ENCODE assay signal across 31 mouse cellular contexts in the genomic region with DNA sequence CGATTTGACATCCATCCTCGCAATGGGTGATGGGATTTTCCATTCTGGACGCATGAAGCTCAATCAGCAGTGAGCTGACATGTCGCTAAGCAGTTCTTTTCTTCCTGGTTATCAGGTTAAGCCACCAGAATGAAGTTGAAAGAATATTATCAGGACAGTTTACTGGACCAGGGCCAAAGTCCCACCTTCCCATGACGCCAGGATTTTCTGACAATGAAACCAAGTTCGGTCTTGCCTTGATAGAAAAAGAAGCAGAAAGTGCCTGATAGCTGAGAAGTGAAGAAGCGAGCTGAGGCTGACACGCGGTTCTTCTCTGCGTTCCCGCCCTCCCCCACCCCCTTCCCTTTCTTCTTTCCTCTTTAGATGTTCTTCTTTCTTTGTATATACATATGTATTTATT. TPM values are rescaled to one million over a fixed set of nuclear protein-coding genes. Genes with fewer than 3 reads are reported as not detected.
DNase-seq lines count a peak whose midpoint lies in the region; ATAC-seq lines count a peak whose summit lies in the region.
"Had no signal": no experiment of that assay in that cellular context is flagged by ENCODE, and none has a peak within 500 bp of the region (broad histone marks: within the 10 kb centered on the region; RNA-seq: fewer than 3 reads in every experiment).

No protein-coding gene starts in this region.

- H3K4me2 ChIP-seq in embryonic facial prominence, embryonic 14.5 days (ENCODE audit: low read depth, low read length): no peak overlapping the region
- no peak overlapping the region for H3K4me2 ChIP-seq in midbrain, embryonic 14.5 days (ENCODE audit: low read length)
- H3K4me2 ChIP-seq in liver, embryonic 13.5 days: peak overlapping the region; percentile 15; the same call in 1 of the 2 replicates
- H3K4me2 ChIP-seq: forebrain, embryonic 15.5 days; hindbrain, embryonic 12.5 days; intestine, embryonic 15.5 days; lung, embryonic 15.5 days had no signal

- 85% methylated on average over 11 of the region's 11 CpGs for WGBS in embryonic facial prominence, embryonic 14.5 days
- 86% methylated on average over 11 of the region's 11 CpGs for WGBS in embryonic facial prominence, embryonic 10.5 days
- WGBS in midbrain, embryonic 14.5 days: 45% methylated on average over 11 of the region's 11 CpGs
- 85% methylated on average over 11 of the region's 11 CpGs for WGBS in midbrain, embryonic 10.5 days
- WGBS in liver, embryonic 13.5 days (ENCODE audit: insufficient replicate concordance): 43% methylated on average over 11 of the region's 11 CpGs

- peak; percentile 28 for DNase-seq in embryonic facial prominence, embryonic 14.5 days (ENCODE audit: low spot score)
- DNase-seq in embryonic facial prominence, embryonic 10.5 days (ENCODE audit: low spot score): no peak
- peak; percentile 17 for DNase-seq in midbrain, embryonic 14.5 days
- DNase-seq in midbrain, embryonic 10.5 days (ENCODE audit: low spot score): no peak
- DNase-seq in liver, embryonic 13.5 days: peak; percentile 43
- no peak for DNase-seq in frontal cortex, postnatal 25 days (ENCODE audit: low spot score in 2 of 2)
- no peak for DNase-seq in gastrocnemius, adult 8-10 months (ENCODE audit: low spot score in 2 of 2)
- DNase-seq: adrenal gland, adult 2 months; cerebellum, adult 11-12 months; cerebellum, adult 9-11 months; gastrocnemius, postnatal 14 days; heart, postnatal 36 days; kidney, adult 2 months; kidney, postnatal 4 days; layer of hippocampus, postnatal 36 days; left cerebral cortex, postnatal 4 days; lung, postnatal 4 days; right cerebral cortex, postnatal 25 days; thymus, adult 18-20 months; thymus, postnatal 25 days had no signal

- no peaks in the 10 kb centered on the region for H3K9me3 ChIP-seq in embryonic facial prominence, embryonic 14.5 days (ENCODE audit: control insufficient read depth, low read length)
- no peaks in the 10 kb centered on the region for H3K9me3 ChIP-seq in embryonic facial prominence, embryonic 10.5 days
- no peaks in the 10 kb centered on the region for H3K9me3 ChIP-seq in midbrain, embryonic 14.5 days (ENCODE audit: control insufficient read depth, low read length)
- H3K9me3 ChIP-seq in midbrain, embryonic 10.5 days (replicated peaks): no peaks in the 10 kb centered on the region
- H3K9me3 ChIP-seq in liver, embryonic 13.5 days (replicated peaks): no peaks in the 10 kb centered on the region
- H3K9me3 ChIP-seq: forebrain, embryonic 10.5 days; forebrain, embryonic 15.5 days; G1E; hindbrain, embryonic 12.5 days; intestine, embryonic 15.5 days; lung, embryonic 15.5 days had no signal

- no peak overlapping the region for H3K27ac ChIP-seq in embryonic facial prominence, embryonic 14.5 days (replicated peaks; ENCODE audit: low read depth, low read length)
- no peak overlapping the region for H3K27ac ChIP-seq in embryonic facial prominence, embryonic 10.5 days (replicated peaks)
- H3K27ac ChIP-seq in midbrain, embryonic 14.5 days (replicated peaks; ENCODE audit: low read depth, low read length): no peak overlapping the region
- no peak overlapping the region for H3K27ac ChIP-seq in midbrain, embryonic 10.5 days (replicated peaks)
- H3K27ac ChIP-seq in liver, embryonic 13.5 days: peak overlapping the region; percentile 67
- H3K27ac ChIP-seq: forebrain, embryonic 10.5 days; forebrain, embryonic 15.5 days; hindbrain, embryonic 12.5 days; hindbrain, postnatal 0 days; intestine, embryonic 15.5 days; kidney, postnatal 0 days; lung, embryonic 15.5 days; stomach, postnatal 0 days had no signal

- no peak overlapping the region for H3K9ac ChIP-seq in embryonic facial prominence, embryonic 14.5 days (ENCODE audit: low read depth, low read length)
- no peak overlapping the region for H3K9ac ChIP-seq in midbrain, embryonic 14.5 days (replicated peaks; ENCODE audit: low read length)
- no peak overlapping the region for H3K9ac ChIP-seq in liver, embryonic 13.5 days
- H3K9ac ChIP-seq: forebrain, embryonic 15.5 days; hindbrain, embryonic 12.5 days; intestine, embryonic 15.5 days; lung, embryonic 15.5 days had no signal

- H3K4me1 ChIP-seq in embryonic facial prominence, embryonic 14.5 days (ENCODE audit: control insufficient read depth, insufficient read depth, low read length): no peaks in the 10 kb centered on the region
- H3K4me1 ChIP-seq in embryonic facial prominence, embryonic 10.5 days: no peaks in the 10 kb centered on the region
- H3K4me1 ChIP-seq in midbrain, embryonic 14.5 days (ENCODE audit: control insufficient read depth, insufficient read depth, low read length): no peaks in the 10 kb centered on the region
- H3K4me1 ChIP-seq in midbrain, embryonic 10.5 days: no peaks in the 10 kb centered on the region
- peaks cover 74% of the 10 kb centered on the region for H3K4me1 ChIP-seq in liver, embryonic 13.5 days (replicated peaks)
- H3K4me1 ChIP-seq: forebrain, embryonic 10.5 days; forebrain, embryonic 15.5 days; hindbrain, embryonic 12.5 days; intestine, embryonic 15.5 days; lung, embryonic 15.5 days had no signal

- H3K27me3 ChIP-seq in embryonic facial prominence, embryonic 14.5 days (replicated peaks; ENCODE audit: control insufficient read depth, insufficient read depth, low read length): no peaks in the 10 kb centered on the region
- no peaks in the 10 kb centered on the region for H3K27me3 ChIP-seq in embryonic facial prominence, embryonic 10.5 days (replicated peaks; ENCODE audit: low read depth, poor library complexity, severe bottlenecking)
- no peaks in the 10 kb centered on the region for H3K27me3 ChIP-seq in midbrain, embryonic 14.5 days (ENCODE audit: control insufficient read depth, insufficient read depth, low read length)
- no peaks in the 10 kb centered on the region for H3K27me3 ChIP-seq in midbrain, embryonic 10.5 days (ENCODE audit: low read depth, poor library complexity, severe bottlenecking)
- H3K27me3 ChIP-seq in liver, embryonic 13.5 days: no peaks in the 10 kb centered on the region
- H3K27me3 ChIP-seq: forebrain, embryonic 15.5 days; hindbrain, embryonic 12.5 days; intestine, embryonic 15.5 days; lung, embryonic 15.5 days had no signal

- no peak overlapping the region for H3K4me3 ChIP-seq in embryonic facial prominence, embryonic 14.5 days (ENCODE audit: low read depth, low read length)
- no peak overlapping the region for H3K4me3 ChIP-seq in embryonic facial prominence, embryonic 10.5 days
- no peak overlapping the region for H3K4me3 ChIP-seq in midbrain, embryonic 14.5 days (replicated peaks; ENCODE audit: low read depth, low read length)
- no peak overlapping the region for H3K4me3 ChIP-seq in midbrain, embryonic 10.5 days
- no peak overlapping the region for H3K4me3 ChIP-seq in liver, embryonic 13.5 days (replicated peaks)
- H3K4me3 ChIP-seq: forebrain, embryonic 10.5 days; forebrain, embryonic 15.5 days; hindbrain, embryonic 12.5 days; intestine, embryonic 15.5 days; lung, embryonic 15.5 days had no signal

- H3K36me3 ChIP-seq in embryonic facial prominence, embryonic 14.5 days (ENCODE audit: control insufficient read depth, insufficient read depth, low read length): no peaks in the 10 kb centered on the region
- no peaks in the 10 kb centered on the region for H3K36me3 ChIP-seq in embryonic facial prominence, embryonic 10.5 days (replicated peaks)
- no peaks in the 10 kb centered on the region for H3K36me3 ChIP-seq in midbrain, embryonic 14.5 days (ENCODE audit: control insufficient read depth, insufficient read depth, low read length)
- no peaks in the 10 kb centered on the region for H3K36me3 ChIP-seq in midbrain, embryonic 10.5 days
- no peaks in the 10 kb centered on the region for H3K36me3 ChIP-seq in liver, embryonic 13.5 days
- H3K36me3 ChIP-seq: forebrain, embryonic 10.5 days; forebrain, embryonic 15.5 days; G1E; hindbrain, embryonic 12.5 days; intestine, embryonic 15.5 days; lung, embryonic 15.5 days had no signal

- no peak for ATAC-seq in embryonic facial prominence, embryonic 14.5 days (ENCODE audit: low read depth)
- no peak for ATAC-seq in midbrain, embryonic 14.5 days (ENCODE audit: low FRiP score, low TSS enrichment)
- no peak for ATAC-seq in liver, embryonic 13.5 days (ENCODE audit: low read depth)
- peak; percentile 62 for ATAC-seq in megakaryocyte progenitor cell, adult 5-6 weeks (replicated peaks; ENCODE audit: poor library complexity)
- ATAC-seq: forebrain, embryonic 15.5 days; hindbrain, postnatal 0 days; intestine, embryonic 15.5 days; midbrain, embryonic 16.5 days had no signal

RNA-seq across cellular contexts. Expression of a gene that starts 30.6 kb away (rescaled TPM):
- 85.2 and 85.4 TPM in 2 replicates for polyA plus RNA-seq in embryonic facial prominence, embryonic 14.5 days (2014; fragmentation: Nextera tagmentation; extraction: Ambion mirVana)
- 121 and 129 TPM in 2 replicates for polyA plus RNA-seq in embryonic facial prominence, embryonic 10.5 days (2016; fragmentation: Nextera tagmentation; extraction: Ambion mirVana)
- 77.6 and 102 TPM in 2 replicates for polyA plus RNA-seq in midbrain, embryonic 14.5 days (2014; fragmentation: Nextera tagmentation; extraction: Ambion mirVana)
- polyA plus RNA-seq in midbrain, embryonic 10.5 days (2016; fragmentation: Nextera tagmentation; extraction: Ambion mirVana): 134 and 136 TPM in 2 replicates
- 67.3 and 81.0 TPM in 2 replicates for polyA plus RNA-seq in liver, embryonic 13.5 days (2015; fragmentation: Nextera tagmentation; extraction: Ambion mirVana)
- 65.1 and 72.5 TPM in 2 replicates for total RNA-seq in megakaryocyte progenitor cell, adult 5-6 weeks (2015)
- total RNA-seq in megakaryocyte progenitor cell, adult 5-6 weeks (2017): 88.3 and 93.5 TPM in 2 replicates
- total RNA-seq in gastrocnemius, adult 8-10 months (2022): 10 to 100 TPM; 65.8 to 72.5 (median 66.8) TPM

Comparison
In these comparisons a context has a peak if more than half of its experiments do, and no peak if none do; other contexts are left out.
1. DNase-seq: peak in embryonic facial prominence, embryonic 14.5 days (single experiment), midbrain, embryonic 14.5 days (single experiment) and liver, embryonic 13.5 days (single experiment); none in embryonic facial prominence, embryonic 10.5 days (single experiment), midbrain, embryonic 10.5 days (single experiment), frontal cortex, postnatal 25 days (0 of 2) and gastrocnemius, adult 8-10 months (0 of 2).